Mouse (Mus musculus): ENCODE measurements around the gene Eln. TPM values are rescaled to one million over a fixed set of nuclear protein-coding genes. Genes with fewer than 3 reads are reported as not detected.

Eln gene
- total and polyA plus RNA-seq, 2 experiments from 2014 or later = 19.1 to 45.1 TPM

DNA sequence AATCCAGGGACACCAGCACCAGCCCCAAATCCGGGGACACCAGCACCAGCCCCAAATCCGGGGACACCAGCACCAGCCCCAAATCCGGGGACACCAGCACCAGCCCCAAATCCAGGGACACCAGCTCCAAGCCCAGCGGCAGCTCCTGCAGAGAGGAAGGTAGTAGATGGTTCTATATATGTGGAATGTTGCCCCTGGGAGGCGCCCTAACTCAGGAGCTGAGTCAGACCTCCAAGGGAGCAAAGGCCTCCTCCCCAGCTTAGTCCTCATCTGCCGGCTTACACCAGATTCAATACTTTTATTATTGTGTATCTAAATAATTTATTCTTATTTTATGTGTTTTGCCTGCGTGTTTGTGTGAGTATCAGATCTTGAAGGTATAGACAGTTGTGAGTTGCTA is 36.0 kb downstream of the Eln start:
- Histone ChIP-seq H3K9me3 (ENCODE audit: low read length) (no peaks in the 10 kb centered on the region), H3K4me2 (ENCODE audit: low read depth) (no peak overlapping the region), H3K27ac (ENCODE audit: low read depth, low read length) (no peak overlapping the region), H3K9ac (no peak overlapping the region), H3K27me3 (ENCODE audit: insufficient read depth, low read length) (no peaks in the 10 kb centered on the region), H3K4me1 (ENCODE audit: insufficient read depth) (no peaks in the 10 kb centered on the region), H3K36me3 (ENCODE audit: insufficient read depth) (no peaks in the 10 kb centered on the region), H3K4me3 (ENCODE audit: low read depth, low read length) (no peak overlapping the region)
- ATAC-seq (no peak), DNase-seq (no peak)
- 71% methylated on average over 7 of the region's 7 CpGs for WGBS
- no peak for TF ChIP-seq CTCF (IDR thresholded peaks at IDR 0.05; ENCODE audit: low read depth)

DNA sequence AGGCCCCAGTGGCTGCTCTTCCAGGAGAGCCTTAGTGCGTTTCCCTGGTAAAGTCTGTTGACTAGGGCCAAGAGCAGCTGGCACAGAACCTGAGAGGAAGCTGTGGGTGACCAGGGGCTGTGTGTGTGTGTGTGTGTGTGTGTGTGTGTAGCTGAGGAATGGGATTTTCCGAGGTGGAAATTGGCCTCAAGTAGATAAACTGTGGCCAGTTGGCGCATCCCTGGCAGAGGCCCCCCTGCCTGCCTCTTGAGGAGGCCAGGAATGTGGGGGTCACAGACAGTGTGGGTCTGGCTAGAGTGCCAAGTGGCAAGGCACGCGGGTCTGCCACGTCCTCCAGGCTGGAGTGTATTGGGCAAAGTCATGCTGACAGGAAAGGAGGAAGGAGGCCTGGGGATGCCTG is 37.8 kb downstream of the Eln start:
- H3K4me1 ChIP-seq (ENCODE audit: insufficient read depth) = no peaks in the 10 kb centered on the region
- DNase-seq = no peak
- no peaks in the 10 kb centered on the region for H3K9me3 ChIP-seq (ENCODE audit: low read length)
- H3K9ac ChIP-seq = no peak overlapping the region
- H3K4me2 ChIP-seq (ENCODE audit: low read depth) = no peak overlapping the region
- no peak overlapping the region for H3K4me3 ChIP-seq (ENCODE audit: low read depth, low read length)
- TF ChIP-seq CTCF (IDR thresholded peaks at IDR 0.05; ENCODE audit: low read depth) = no peak
- WGBS = 49% methylated on average over 6 of the region's 6 CpGs
- no peaks in the 10 kb centered on the region for H3K27me3 ChIP-seq (ENCODE audit: insufficient read depth, low read length)
- no peak; the same call in 1 of the 2 replicates for ATAC-seq
- H3K27ac ChIP-seq (ENCODE audit: low read depth, low read length) = no peak overlapping the region
- no peaks in the 10 kb centered on the region for H3K36me3 ChIP-seq (ENCODE audit: insufficient read depth)

DNA sequence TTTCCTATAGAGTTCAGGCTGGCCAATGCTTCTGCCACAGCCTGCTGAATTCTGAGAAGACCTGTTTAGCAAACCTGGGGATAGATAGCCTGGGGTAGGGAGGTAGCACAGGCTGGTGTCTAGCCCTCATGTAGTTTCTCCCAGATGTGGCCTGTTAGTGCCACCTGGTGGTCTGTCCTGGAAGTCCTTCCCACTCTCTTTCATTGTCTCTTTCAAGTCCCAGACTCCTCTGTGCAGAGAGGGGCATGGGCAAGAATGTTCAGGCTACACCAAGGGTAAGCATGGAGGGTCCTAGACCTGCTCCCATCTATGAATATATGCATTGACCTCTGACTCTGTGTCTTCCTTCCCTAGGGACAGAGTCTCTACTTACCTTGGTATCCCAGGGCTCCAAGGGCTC is 43.0 kb downstream of the Eln start:
- TF ChIP-seq CTCF (IDR thresholded peaks at IDR 0.05; ENCODE audit: low read depth) = peak; percentile 86
- Histone ChIP-seq H3K9me3 (ENCODE audit: low read length) (no peaks in the 10 kb centered on the region), H3K4me1 (ENCODE audit: insufficient read depth) (no peaks in the 10 kb centered on the region), H3K4me2 (ENCODE audit: low read depth) (no peak overlapping the region), H3K27me3 (ENCODE audit: insufficient read depth, low read length) (no peaks in the 10 kb centered on the region), H3K4me3 (ENCODE audit: low read depth, low read length) (no peak overlapping the region), H3K9ac (no peak overlapping the region), H3K36me3 (ENCODE audit: insufficient read depth) (no peaks in the 10 kb centered on the region), H3K27ac (ENCODE audit: low read depth, low read length) (no peak overlapping the region)
- DNase-seq = peak; percentile 76
- peak; percentile 63; the same call in 1 of the 2 replicates for ATAC-seq

DNA sequence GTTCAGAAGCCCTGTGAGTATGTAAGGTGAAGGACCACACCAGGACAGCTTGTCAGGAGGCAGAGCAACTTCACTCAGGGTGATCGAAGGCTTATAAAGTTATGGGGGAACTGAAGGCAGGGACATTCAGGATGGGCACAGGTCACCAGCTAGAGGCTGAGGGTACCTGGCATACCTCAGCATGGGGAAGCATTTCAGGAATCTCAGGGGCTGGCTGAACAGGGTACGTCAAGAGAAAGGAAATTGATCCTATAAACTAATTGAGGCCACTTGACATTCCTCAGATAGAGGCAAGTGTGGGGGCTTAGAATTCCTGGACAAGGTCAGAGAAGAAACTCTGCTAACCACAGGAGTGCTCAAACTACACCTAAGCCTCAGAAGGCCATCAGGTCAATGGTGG is 51.6 kb downstream of the Eln start:
- H3K36me3 ChIP-seq (ENCODE audit: insufficient read depth) = no peaks in the 10 kb centered on the region
- H3K27ac ChIP-seq (ENCODE audit: low read depth, low read length) = no peak overlapping the region
- ATAC-seq = no peak
- H3K4me1 ChIP-seq (ENCODE audit: insufficient read depth) = no peaks in the 10 kb centered on the region
- H3K4me2 ChIP-seq (ENCODE audit: low read depth) = no peak overlapping the region
- DNase-seq = no peak
- no peaks in the 10 kb centered on the region for H3K9me3 ChIP-seq (ENCODE audit: low read length)
- H3K4me3 ChIP-seq (ENCODE audit: low read depth, low read length) = no peak overlapping the region
- WGBS = 85% methylated on average over 2 of the region's 2 CpGs
- no peaks in the 10 kb centered on the region for H3K27me3 ChIP-seq (ENCODE audit: insufficient read depth, low read length)
- no peak for TF ChIP-seq CTCF (IDR thresholded peaks at IDR 0.05; ENCODE audit: low read depth)
- H3K9ac ChIP-seq = no peak overlapping the region

DNA sequence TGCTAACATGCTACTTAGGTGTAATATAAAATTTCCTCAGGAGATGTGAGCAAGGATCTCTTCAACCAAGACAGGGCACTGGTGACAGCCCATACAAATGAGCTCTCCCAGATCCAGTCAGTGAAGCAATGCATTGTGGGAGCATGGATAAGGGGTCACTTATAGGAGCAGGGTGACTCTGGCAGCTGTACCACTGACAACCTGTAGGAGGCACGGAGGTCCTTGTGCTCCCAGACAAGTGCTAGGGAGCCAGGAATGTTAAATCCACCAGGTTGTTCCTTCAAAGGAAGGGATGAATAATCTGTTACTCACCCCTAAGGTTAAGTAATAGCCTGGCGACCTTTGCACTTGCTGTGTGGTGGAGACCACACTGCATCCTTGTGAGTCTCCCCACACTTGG is 52.0 kb downstream of the Eln start:
- no peaks in the 10 kb centered on the region for H3K36me3 ChIP-seq (ENCODE audit: insufficient read depth)
- no peaks in the 10 kb centered on the region for H3K27me3 ChIP-seq (ENCODE audit: insufficient read depth, low read length)
- ATAC-seq (no peak), DNase-seq (no peak)
- 0 out of 2 replicates have a peak, but pooled peaks have one; percentile 11 for TF ChIP-seq CTCF (IDR thresholded peaks at IDR 0.05; ENCODE audit: low read depth)
- no peak overlapping the region for H3K4me3 ChIP-seq (ENCODE audit: low read depth, low read length)
- WGBS = 10% methylated on average over 2 of the region's 2 CpGs
- H3K9me3 ChIP-seq (ENCODE audit: low read length) = no peaks in the 10 kb centered on the region
- no peaks in the 10 kb centered on the region for H3K4me1 ChIP-seq (ENCODE audit: insufficient read depth)
- no peak overlapping the region for H3K4me2 ChIP-seq (ENCODE audit: low read depth)
- no peak overlapping the region for H3K9ac ChIP-seq
- H3K27ac ChIP-seq (ENCODE audit: low read depth, low read length) = no peak overlapping the region

DNA sequence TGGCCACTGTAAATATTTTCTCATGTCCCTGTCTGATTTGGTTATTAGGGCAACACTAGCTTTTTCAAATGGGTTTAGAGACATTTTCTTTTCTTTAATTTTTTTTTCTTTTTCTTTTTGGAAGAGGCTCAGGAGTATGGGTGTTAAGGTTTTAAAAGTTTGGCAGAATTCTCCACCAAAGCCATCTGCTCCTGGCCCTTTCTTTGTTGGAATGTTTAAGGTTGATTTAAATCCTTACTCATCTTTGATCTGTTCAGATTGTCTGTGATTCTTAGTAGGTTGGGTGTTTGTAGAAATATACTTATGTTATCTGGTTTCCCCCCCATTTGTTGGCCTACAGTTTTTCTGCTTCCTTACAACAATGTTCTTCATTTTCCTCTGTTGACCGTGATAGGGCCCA is 54.4 kb downstream of the Eln start:
- DNase-seq (no peak), ATAC-seq (no peak)
- Histone ChIP-seq H3K4me1 (ENCODE audit: insufficient read depth) (no peaks in the 10 kb centered on the region), H3K36me3 (ENCODE audit: insufficient read depth) (no peaks in the 10 kb centered on the region), H3K27ac (ENCODE audit: low read depth, low read length) (no peak overlapping the region), H3K9ac (no peak overlapping the region), H3K27me3 (ENCODE audit: insufficient read depth, low read length) (no peaks in the 10 kb centered on the region), H3K9me3 (ENCODE audit: low read length) (no peaks in the 10 kb centered on the region), H3K4me3 (ENCODE audit: low read depth, low read length) (no peak overlapping the region), H3K4me2 (ENCODE audit: low read depth) (no peak overlapping the region)
- 84% methylated on average over 1 of the region's 1 CpGs for WGBS
- TF ChIP-seq CTCF (IDR thresholded peaks at IDR 0.05; ENCODE audit: low read depth) = no peak

DNA sequence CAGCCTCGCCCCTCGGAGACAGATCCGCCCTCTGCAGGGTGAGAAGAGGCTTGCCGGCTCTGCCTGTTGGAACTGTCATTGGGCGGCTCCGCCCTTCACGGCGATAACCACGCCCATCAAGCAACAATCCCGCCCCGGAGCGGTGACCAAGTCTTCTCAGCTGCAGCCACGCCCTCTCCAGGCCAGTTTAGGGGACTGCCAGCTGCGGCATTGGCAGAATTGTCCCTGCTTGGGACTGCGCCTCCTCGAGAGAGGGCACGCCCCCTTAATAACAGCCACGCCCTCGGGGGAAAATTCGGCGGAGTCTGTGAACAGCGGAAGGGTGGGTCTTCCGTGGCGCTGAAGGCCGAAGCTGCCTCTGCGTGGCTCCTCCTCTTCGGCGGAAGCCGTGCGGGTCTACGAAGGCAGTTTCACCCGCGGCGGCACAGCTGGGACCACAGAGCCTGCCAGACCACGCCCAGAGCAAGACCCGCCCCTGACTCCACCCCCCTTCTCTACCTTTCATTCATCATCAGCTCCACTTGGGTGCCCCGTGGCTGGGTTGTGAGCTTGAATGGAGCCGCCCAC is 58.3 kb downstream of the Eln start:
- H3K27me3 ChIP-seq (ENCODE audit: insufficient read depth, low read length) = no peaks in the 10 kb centered on the region
- no peaks in the 10 kb centered on the region for H3K4me1 ChIP-seq (ENCODE audit: insufficient read depth)
- DNase-seq = peak; percentile 98
- H3K36me3 ChIP-seq (ENCODE audit: insufficient read depth) = peaks cover 22% of the 10 kb centered on the region; the same call in 1 of the 2 replicates
- WGBS = under 1% methylated on average over 38 of the region's 38 CpGs
- peak overlapping the region; percentile 90 for H3K4me2 ChIP-seq (ENCODE audit: low read depth)
- peak; percentile 97 for ATAC-seq
- peak overlapping the region; percentile 91 for H3K9ac ChIP-seq
- H3K9me3 ChIP-seq (ENCODE audit: low read length) = no peaks in the 10 kb centered on the region
- peak; percentile 64 for TF ChIP-seq CTCF (IDR thresholded peaks at IDR 0.05; ENCODE audit: low read depth)
- peak overlapping the region; percentile 86 for H3K27ac ChIP-seq (ENCODE audit: low read depth, low read length)
- peak overlapping the region; percentile 90 for H3K4me3 ChIP-seq (ENCODE audit: low read depth, low read length)
